Mouse (Mus musculus) ovary, postnatal 36 days (tissue): Measurements from ENCODE around the gene Rasl2-9.
A peak's percentile ranks its signal among the peaks of the same experiment; 100 is the strongest.
"Not testable (repeated sequence)": the region's sequence is repeated elsewhere in the genome, so short reads cannot be mapped to it uniquely, and the experiment has no call there.

Experiments
- DNase-seq: peaks from one replicate; pipeline ENCODE4 v3.0.0; 2022; ENCODE audit warnings: low spot score, mixed read lengths

The Rasl2-9 gene

GRCm38 (mm10) chr7:5125549-5126406 lies at the start of gene Rasl2-9:
TSS of gene Rasl2-9 (minus strand) at chr7:5125950.
- DNase-seq = peak; percentile 81

GRCm38 (mm10) chr7:5149570-5149969 lies 23.8 kb upstream of the Rasl2-9 start, which contains the start of gene Vmn1r55:
TSS of gene Vmn1r55 (minus strand) at chr7:5149670.
- DNase-seq = not testable (repeated sequence)

- no peak for DNase-seq
These were observed 672 bp downstream of the Rasl2-9 start for GRCm38 (mm10) chr7:5125078-5125477.

- no peak for DNase-seq
These were observed 8.9 kb downstream of the Rasl2-9 start, which contains the start of gene Rfpl4 for GRCm38 (mm10) chr7:5116850-5117249. TSS of gene Rfpl4 (minus strand) at chr7:5116950.

- no peak for DNase-seq
These were observed 13.0 kb downstream of the Rasl2-9 start for GRCm38 (mm10) chr7:5112701-5113100.

GRCm38 (mm10) chr7:5109301-5109700 lies 16.4 kb downstream of the Rasl2-9 start:
- DNase-seq = no peak

- DNase-seq = no peak
These were observed 17.5 kb downstream of the Rasl2-9 start for GRCm38 (mm10) chr7:5108272-5108671.

GRCm38 (mm10) chr7:5102564-5102963 lies 23.2 kb downstream of the Rasl2-9 start:
- DNase-seq = no peak

GRCm38 (mm10) chr7:5101066-5101663 lies 24.6 kb downstream of the Rasl2-9 start:
- no peak for DNase-seq

- no peak for DNase-seq
These were observed 26.0 kb downstream of the Rasl2-9 start for GRCm38 (mm10) chr7:5099796-5100195.

- DNase-seq = no peak
These were observed 27.0 kb downstream of the Rasl2-9 start for GRCm38 (mm10) chr7:5098769-5099168.

- no peak for DNase-seq
These were observed 32.8 kb downstream of the Rasl2-9 start for GRCm38 (mm10) chr7:5092831-5093510.

- no peak for DNase-seq
These were observed 33.4 kb downstream of the Rasl2-9 start for GRCm38 (mm10) chr7:5092381-5092780.

- DNase-seq = no peak
These were observed 34.6 kb downstream of the Rasl2-9 start for GRCm38 (mm10) chr7:5091008-5091728.

GRCm38 (mm10) chr7:5089853-5090252 lies 35.9 kb downstream of the Rasl2-9 start:
- DNase-seq = no peak

GRCm38 (mm10) chr7:5087886-5088285 lies 37.9 kb downstream of the Rasl2-9 start:
- DNase-seq = no peak

GRCm38 (mm10) chr7:5086921-5087440 lies 38.8 kb downstream of the Rasl2-9 start:
- no peak for DNase-seq

GRCm38 (mm10) chr7:5085512-5085911 lies 40.2 kb downstream of the Rasl2-9 start:
- no peak for DNase-seq

GRCm38 (mm10) chr7:5083325-5084105 lies 42.2 kb downstream of the Rasl2-9 start:
- no peak for DNase-seq

- DNase-seq = no peak
These were observed 43.8 kb downstream of the Rasl2-9 start for GRCm38 (mm10) chr7:5081939-5082338.

GRCm38 (mm10) chr7:5081241-5081640 lies 44.5 kb downstream of the Rasl2-9 start:
- DNase-seq = no peak
